8 mouse cellular contexts compared by ENCODE assay signal in genomic region chr7:98177929-98178559, GRCm38 (mm10). TPM values are rescaled to one million over a fixed set of nuclear protein-coding genes. Genes with fewer than 3 reads are reported as not detected.
DNase-seq lines count a peak whose midpoint lies in the region; ATAC-seq and TF ChIP-seq lines count a peak whose summit lies in the region.

Gene Capn5 (minus strand): TSS chr7:98178274.

- H3K4me2 ChIP-seq in forebrain, embryonic 15.5 days (replicated peaks): peak within 1 kb of the TSS; percentile 83
- peak within 1 kb of the TSS; percentile 88 for H3K4me2 ChIP-seq in lung, postnatal 0 days (replicated peaks; ENCODE audit: low read depth, low read length)

- peak; percentile 90 for ATAC-seq in forebrain, embryonic 15.5 days (replicated peaks)
- peak; percentile 93 for ATAC-seq in lung, postnatal 0 days

- WGBS in forebrain, embryonic 15.5 days: under 1% methylated on average over 41 of the region's 44 CpGs
- WGBS in hindbrain, embryonic 10.5 days: 1% methylated on average over 44 of the region's 44 CpGs
- WGBS in lung, postnatal 0 days: 1% methylated on average over 33 of the region's 44 CpGs

- peak; percentile 82 for TF ChIP-seq CTCF in lung, postnatal 0 days (IDR thresholded peaks at IDR 0.05)

- H3K9me3 ChIP-seq in forebrain, embryonic 15.5 days: no peaks in the 10 kb centered on the region
- no peaks in the 10 kb centered on the region for H3K9me3 ChIP-seq in hindbrain, embryonic 10.5 days
- no peaks in the 10 kb centered on the region for H3K9me3 ChIP-seq in lung, postnatal 0 days (ENCODE audit: low read length)

- H3K4me3 ChIP-seq in forebrain, embryonic 15.5 days: peak within 1 kb of the TSS; percentile 80
- peak within 1 kb of the TSS; percentile 81 for H3K4me3 ChIP-seq in hindbrain, embryonic 10.5 days
- H3K4me3 ChIP-seq in lung, postnatal 0 days (ENCODE audit: low read depth, low read length): peak within 1 kb of the TSS; percentile 79

- peaks cover 20% of the 10 kb centered on the region for H3K4me1 ChIP-seq in forebrain, embryonic 15.5 days
- peaks cover 43% of the 10 kb centered on the region for H3K4me1 ChIP-seq in hindbrain, embryonic 10.5 days (replicated peaks)
- H3K4me1 ChIP-seq in lung, postnatal 0 days (ENCODE audit: insufficient read depth, low read depth, low read length): peaks cover 8% of the 10 kb centered on the region

- H3K9ac ChIP-seq in forebrain, embryonic 15.5 days (replicated peaks): peak within 1 kb of the TSS; percentile 62
- H3K9ac ChIP-seq in lung, postnatal 0 days (replicated peaks; ENCODE audit: low read depth): peak within 1 kb of the TSS; percentile 48

- peaks cover 7% of the 10 kb centered on the region; the same call in 1 of the 2 replicates for H3K27me3 ChIP-seq in forebrain, embryonic 15.5 days
- peaks cover 48% of the 10 kb centered on the region for H3K27me3 ChIP-seq in hindbrain, embryonic 10.5 days (ENCODE audit: insufficient read depth, poor library complexity, severe bottlenecking)
- H3K27me3 ChIP-seq in lung, postnatal 0 days (replicated peaks; ENCODE audit: insufficient read depth, low read length): no peaks in the 10 kb centered on the region

- 0 out of 2 replicates have a peak within 1 kb of the TSS, but pooled peaks have one; percentile 8 for H3K27ac ChIP-seq in forebrain, embryonic 15.5 days (replicated peaks)
- peak within 1 kb of the TSS; percentile 76 for H3K27ac ChIP-seq in hindbrain, embryonic 10.5 days
- peak within 1 kb of the TSS; percentile 61 for H3K27ac ChIP-seq in lung, postnatal 0 days (ENCODE audit: low read length)

- H3K36me3 ChIP-seq in forebrain, embryonic 15.5 days: no peaks in the 10 kb centered on the region
- no peaks in the 10 kb centered on the region for H3K36me3 ChIP-seq in hindbrain, embryonic 10.5 days
- H3K36me3 ChIP-seq in lung, postnatal 0 days (ENCODE audit: insufficient read depth, low read length): no peaks in the 10 kb centered on the region

- peak; percentile 54 for DNase-seq in T-cell, adult 2 months (ENCODE audit: low spot score)
- DNase-seq in cerebellum, adult 18-20 months: peak; percentile 68 to 75
- peak; percentile 83 for DNase-seq in hindbrain, embryonic 10.5 days (ENCODE audit: low spot score)
- peak; percentile 41 to 68 for DNase-seq in layer of hippocampus, postnatal 10 days (ENCODE audit: low spot score in 2 of 2)
- peak; percentile 84 for DNase-seq in lung, postnatal 0 days (ENCODE audit: low spot score)
- DNase-seq in retina, embryonic 14.5 days (ENCODE audit: low spot score): peak; percentile 78
- peak; percentile 83 for DNase-seq in thymus, postnatal 4 days

- TF ChIP-seq EP300 in lung, postnatal 0 days (IDR thresholded peaks at IDR 0.05): no peak

RNA-seq across cellular contexts. Expression of gene Capn5, which starts in this region (rescaled TPM):
- 15.5 and 15.9 TPM in 2 replicates for polyA plus RNA-seq in forebrain, embryonic 15.5 days (2015; fragmentation: Nextera tagmentation; extraction: Ambion mirVana)
- 5.6 and 9.9 TPM in 2 replicates for polyA plus RNA-seq in hindbrain, embryonic 10.5 days (2016; fragmentation: Nextera tagmentation; extraction: Ambion mirVana)
- 10 to 100 TPM; 55.9 to 61.7 TPM for total RNA-seq in layer of hippocampus, postnatal 10 days (2021)
- polyA plus RNA-seq in lung, postnatal 0 days (2015; fragmentation: Nextera tagmentation; extraction: Ambion mirVana): 5.0 and 5.2 TPM in 2 replicates

Comparison
In these comparisons a context has a peak if more than half of its experiments do, and no peak if none do; other contexts are left out.
1. Peak in every context shown above with its lines: DNase-seq, ATAC-seq, H3K4me3 ChIP-seq and H3K27ac ChIP-seq.
2. H3K27ac ChIP-seq: peak in every context shown above with its lines; median percentile 76 in hindbrain, embryonic 10.5 days; 61 in lung, postnatal 0 days; 8 in forebrain, embryonic 15.5 days.